Mouse (Mus musculus): ENCODE measurements around the gene Nckipsd.

Gene Nckipsd

GRCm38 (mm10) chr9:108798508-108799075 is 9.6 kb upstream of the Nckipsd start:
- DNase-seq (ENCODE audit: extremely low read depth, insufficient read length, low spot score) = no peak

- no peak for DNase-seq (ENCODE audit: extremely low read depth, insufficient read length, low spot score)
These were observed 8.6 kb upstream of the Nckipsd start for GRCm38 (mm10) chr9:108799564-108799963.

DNA sequence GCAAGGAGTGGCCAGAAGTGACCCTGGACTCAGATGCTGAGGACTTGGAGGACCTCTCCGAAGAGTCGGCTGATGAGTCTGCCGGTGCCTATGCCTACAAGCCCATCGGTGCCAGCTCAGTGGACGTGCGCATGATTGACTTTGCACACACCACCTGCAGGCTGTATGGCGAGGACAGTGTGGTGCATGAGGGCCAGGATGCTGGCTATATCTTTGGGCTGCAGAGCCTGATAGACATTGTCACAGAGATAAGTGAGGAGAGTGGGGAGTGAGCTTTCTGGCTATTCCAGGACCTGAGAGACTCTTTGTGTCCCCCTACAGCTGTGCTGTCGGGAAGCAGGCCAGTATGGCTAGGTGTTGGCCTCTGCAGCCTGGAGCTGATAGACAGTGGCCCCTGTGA is 2.4 kb upstream of the Nckipsd start:
- DNase-seq (ENCODE audit: extremely low read depth, insufficient read length, low spot score) = no peak

DNA sequence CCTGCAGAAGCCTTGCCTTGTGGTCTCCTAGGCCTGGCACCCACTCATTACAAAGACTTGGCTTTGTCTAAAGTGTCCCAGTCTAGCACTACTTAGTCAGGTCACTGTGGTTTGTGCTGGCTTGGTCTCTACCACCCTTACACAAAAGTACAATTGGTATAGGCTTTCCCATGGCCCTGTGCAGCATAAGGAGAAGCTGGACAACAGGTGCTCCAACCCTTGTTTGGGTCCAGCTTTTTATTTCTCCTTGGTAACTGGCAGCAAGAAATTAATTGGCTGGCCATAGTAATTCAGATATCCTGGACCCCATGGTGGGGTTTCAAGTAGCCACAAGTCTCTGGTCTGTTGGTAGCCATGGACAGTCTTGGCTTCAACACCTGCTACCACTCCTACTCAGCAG is 1.8 kb upstream of the Nckipsd start:
- no peak for DNase-seq (ENCODE audit: extremely low read depth, insufficient read length, low spot score)

GRCm38 (mm10) chr9:108806831-108807230 is 1.3 kb upstream of the Nckipsd start:
- DNase-seq (ENCODE audit: extremely low read depth, insufficient read length, low spot score) = no peak

GRCm38 (mm10) chr9:108807674-108808073 is 494 bp upstream of the Nckipsd start:
- DNase-seq (ENCODE audit: extremely low read depth, insufficient read length, low spot score) = no peak

- no peak for DNase-seq (ENCODE audit: extremely low read depth, insufficient read length, low spot score)
These were observed 1.0 kb downstream of the Nckipsd start for GRCm38 (mm10) chr9:108809188-108809587.

DNA sequence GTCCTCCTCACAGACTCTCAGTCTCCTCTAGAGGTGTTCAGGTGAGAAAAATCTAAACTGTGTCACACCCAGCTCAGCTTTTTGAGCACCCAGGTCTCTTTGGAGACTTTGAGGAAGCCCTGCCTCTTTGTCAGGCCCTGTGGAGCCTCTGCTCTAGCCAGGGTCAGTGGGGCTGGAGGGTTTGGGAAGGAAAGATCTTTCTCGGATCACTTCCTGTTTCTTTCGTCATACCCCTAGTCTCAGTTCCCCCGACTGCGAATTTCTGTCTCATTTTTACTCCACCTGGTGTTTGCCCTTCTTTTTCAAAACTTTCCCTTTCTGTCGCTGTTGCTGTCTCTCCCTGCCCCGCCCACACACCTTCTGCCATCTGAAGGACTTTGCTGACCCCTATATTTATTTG is 1.6 kb downstream of the Nckipsd start:
- no peak for DNase-seq (ENCODE audit: extremely low read depth, insufficient read length, low spot score)

- no peak for DNase-seq (ENCODE audit: extremely low read depth, insufficient read length, low spot score)
These were observed 2.3 kb downstream of the Nckipsd start for GRCm38 (mm10) chr9:108810516-108810915.

DNA sequence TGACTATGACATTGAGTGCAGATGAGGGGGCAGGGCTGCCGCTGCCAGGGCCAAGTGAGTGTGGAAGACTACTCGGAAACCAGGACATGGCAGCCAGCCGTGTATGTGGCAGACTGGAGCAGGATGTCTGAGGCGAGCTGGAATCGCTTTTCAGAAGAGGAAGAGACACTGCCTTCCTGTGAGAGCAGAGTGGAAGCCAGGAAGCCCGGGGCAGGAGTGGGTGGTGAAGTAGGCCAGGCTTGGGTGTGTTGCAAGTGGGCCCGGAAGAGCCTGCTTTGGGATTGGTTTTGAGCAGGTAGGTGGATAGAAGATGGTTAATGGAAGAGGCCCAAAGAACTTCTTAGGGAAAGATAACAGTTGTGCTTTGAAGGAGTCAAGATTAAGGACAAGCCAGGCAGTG is 7.4 kb downstream of the Nckipsd start:
- no peak for DNase-seq (ENCODE audit: extremely low read depth, insufficient read length, low spot score)

DNA sequence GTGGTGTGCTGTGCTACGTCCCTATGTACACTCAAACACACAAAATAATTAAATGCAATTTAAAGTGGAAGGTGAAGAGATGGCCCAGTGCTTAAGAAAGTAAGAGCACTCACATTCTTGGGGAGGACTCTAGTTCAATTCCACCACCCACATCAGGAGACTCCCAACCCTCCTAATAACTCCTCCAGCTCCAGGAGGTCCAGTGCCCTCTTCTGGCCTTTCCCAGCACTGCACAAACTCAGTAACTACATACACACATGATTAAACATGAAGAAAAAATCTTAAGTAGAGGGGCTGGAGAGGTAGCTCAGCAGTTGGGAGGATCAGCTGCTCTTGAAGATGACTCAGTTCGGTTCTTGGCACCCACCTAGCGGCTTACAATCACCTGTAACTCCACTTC is 11.3 kb downstream of the Nckipsd start:
- DNase-seq (ENCODE audit: extremely low read depth, insufficient read length, low spot score) = no peak

DNA sequence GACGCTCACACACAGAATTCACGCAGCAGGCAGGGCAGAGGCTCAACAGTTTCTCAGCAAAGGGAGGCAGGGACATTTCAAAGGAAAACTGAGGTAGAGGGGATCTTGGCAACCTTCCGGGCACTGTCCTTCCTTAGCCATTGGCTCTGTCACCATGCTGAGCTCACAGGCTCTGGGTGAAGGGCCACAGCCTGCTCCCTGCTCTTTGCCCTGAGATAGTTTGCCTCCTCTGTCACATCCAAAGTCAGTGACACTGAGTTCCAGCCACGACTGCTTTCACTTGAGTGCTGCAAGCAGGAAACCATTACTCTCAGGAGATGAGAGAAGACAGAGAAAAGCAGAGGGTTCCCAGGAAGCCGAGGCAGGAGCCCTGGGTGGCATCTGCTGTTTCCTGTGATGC is 11.9 kb downstream of the Nckipsd start:
- DNase-seq (ENCODE audit: extremely low read depth, insufficient read length, low spot score) = no peak

GRCm38 (mm10) chr9:108824144-108824685 is 16.0 kb downstream of the Nckipsd start:
- no peak for DNase-seq (ENCODE audit: extremely low read depth, insufficient read length, low spot score)

DNA sequence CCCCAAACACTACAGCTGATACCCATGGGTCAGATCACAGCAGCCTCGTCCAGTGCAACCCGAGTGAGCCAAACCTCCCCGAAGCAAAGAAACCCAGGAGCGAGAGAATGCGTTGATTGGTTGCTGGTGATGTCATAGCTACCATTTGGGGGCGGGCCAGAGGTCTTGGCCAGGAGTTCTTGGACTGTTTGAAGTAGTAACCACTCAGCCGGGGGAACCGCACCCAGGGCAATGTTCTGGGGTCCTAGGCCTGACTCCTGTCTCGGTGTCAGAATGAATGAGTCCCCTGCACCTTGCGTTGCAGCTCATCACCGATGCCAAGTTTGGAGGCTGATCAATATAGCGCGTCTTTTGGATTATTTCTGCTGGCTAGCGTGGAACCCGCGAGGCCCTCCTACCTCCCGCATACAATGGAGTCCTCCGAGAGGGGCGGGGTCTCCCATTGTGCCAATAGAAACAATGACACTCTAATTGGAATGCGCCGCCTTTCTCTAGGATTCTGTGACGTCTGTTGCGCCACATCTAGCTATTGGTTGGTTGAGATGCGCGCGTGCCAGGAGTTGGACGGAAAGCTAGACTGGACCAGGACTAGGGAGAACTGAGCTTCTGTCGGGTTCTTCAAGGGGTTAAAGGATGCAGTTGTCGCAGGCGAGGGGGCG is 16.7 kb downstream of the Nckipsd start:
- no peak for DNase-seq (ENCODE audit: extremely low read depth, insufficient read length, low spot score)

DNA sequence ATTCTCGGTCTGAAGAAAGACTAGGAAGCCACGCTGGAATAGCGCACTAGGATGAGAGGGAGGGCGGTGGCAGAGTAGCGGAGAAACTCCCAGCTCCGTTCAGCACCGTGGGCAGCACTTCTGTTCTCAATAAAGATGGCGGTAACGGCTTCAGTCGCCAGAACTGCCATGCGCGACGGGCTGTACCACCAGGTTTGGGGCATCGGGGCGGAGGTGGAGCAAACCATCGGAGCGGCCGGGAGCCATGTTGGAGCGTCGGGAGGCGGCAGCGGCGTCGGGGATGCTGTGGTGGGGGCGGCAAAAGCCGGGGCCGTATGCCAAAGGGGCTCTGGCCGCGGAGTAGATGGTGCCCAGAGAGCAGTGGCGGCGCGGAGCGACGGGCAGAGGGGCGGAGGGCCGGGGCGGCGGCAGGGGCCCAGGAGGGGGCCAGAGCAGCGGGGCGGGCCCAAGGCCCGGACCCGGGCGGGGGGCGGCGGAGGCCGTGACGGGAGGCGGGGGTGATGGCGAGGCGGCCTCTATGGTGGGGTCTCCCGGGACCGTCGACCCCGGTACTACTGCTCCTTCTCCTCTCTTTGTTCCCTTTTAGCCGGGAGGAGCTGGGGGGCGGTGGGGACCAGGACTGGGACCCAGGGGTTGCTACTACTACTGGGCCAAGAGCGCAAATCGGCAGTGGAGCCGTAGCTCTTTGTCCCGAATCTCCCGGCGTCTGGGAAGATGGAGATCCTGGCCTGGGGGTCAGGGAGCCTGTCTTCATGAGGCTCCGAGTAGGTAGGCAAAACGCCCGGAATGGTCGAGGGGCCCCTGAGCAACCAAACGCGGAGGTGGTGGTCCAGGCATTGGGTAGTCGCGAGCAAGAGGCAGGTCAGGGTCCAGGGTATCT is 17.9 kb downstream of the Nckipsd start, which contains the start of gene Celsr3:
Gene Celsr3, plus strand, starts transcription at position 501 of the 880 bp plus-strand sequence.
- no peak for DNase-seq (ENCODE audit: extremely low read depth, insufficient read length, low spot score)

DNA sequence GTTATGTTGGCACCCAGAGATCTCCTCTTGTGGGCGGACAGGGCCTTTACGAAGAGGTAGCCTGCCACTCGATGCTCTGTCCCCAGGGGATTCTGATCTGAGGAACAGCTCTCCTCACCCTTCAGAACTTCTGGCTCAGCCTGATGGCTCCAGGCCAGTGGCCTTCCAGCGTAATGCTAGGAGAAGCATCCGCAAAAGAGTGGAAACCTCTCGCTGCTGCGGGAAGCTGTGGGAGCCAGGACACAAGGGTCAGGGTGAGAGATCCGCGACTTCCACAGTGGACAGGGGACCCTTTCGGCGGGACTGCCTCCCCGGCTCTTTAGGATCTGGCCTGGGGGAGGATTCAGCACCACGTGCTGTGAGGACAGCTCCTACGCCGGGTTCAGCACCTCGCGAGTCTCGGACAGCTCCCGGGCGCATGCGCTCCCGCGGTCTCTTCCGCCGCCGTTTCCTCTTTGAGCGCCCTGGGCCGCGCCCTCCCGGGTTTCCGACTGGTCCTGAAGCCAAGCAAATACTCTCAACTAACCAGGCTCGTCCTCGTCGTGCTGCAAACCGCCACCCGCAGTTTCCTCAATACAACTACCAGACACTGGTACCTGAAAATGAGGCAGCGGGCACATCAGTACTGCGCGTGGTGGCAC is 18.7 kb downstream of the Nckipsd start:
- no peak for DNase-seq (ENCODE audit: extremely low read depth, insufficient read length, low spot score)

- DNase-seq (ENCODE audit: extremely low read depth, insufficient read length, low spot score) = no peak
These were observed 19.3 kb downstream of the Nckipsd start for GRCm38 (mm10) chr9:108827454-108827853.

DNA sequence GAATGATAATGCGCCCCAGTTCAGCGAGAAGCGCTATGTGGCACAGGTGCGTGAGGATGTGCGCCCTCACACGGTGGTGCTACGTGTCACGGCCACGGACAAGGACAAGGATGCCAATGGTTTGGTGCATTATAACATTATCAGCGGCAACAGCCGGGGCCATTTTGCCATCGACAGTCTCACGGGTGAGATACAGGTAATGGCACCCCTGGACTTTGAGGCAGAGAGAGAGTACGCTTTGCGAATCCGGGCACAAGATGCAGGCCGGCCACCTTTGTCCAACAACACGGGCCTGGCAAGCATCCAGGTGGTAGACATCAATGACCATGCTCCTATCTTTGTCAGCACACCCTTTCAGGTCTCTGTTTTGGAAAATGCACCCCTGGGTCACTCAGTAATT is 19.7 kb downstream of the Nckipsd start:
- DNase-seq (ENCODE audit: extremely low read depth, insufficient read length, low spot score) = no peak

- DNase-seq (ENCODE audit: extremely low read depth, insufficient read length, low spot score) = no peak
These were observed 23.5 kb downstream of the Nckipsd start for GRCm38 (mm10) chr9:108831637-108832036.

DNA sequence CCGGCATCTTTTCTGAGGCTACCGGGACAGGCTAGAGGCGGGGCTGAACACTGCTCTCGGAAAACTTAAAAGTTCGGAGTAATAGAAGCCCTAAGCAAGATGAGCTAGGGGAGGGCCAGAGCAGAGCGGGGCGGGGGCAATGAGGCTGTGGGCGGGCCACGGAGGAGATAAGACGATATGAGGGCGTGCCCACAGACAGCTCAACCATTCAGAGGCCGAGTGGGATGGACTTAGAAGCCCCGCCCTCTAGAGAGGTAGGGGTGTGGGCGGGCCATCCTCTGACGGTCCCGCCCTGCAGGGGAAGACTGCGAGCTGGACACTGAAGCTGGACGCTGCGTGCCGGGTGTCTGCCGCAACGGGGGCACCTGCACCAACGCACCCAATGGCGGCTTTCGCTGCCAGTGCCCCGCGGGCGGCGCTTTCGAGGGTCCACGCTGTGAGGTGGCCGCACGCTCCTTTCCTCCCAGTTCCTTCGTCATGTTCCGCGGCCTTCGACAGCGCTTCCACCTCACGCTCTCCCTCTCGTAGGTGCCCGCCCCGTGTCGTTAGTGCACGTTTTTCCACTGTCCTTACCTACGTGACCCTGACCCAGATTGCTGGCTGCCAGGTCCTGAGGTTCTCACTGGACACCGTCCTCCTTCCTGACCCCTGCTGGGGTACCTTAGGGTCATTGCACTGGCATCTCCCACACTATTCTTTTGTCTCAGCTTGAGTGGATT is 24.4 kb downstream of the Nckipsd start:
- DNase-seq (ENCODE audit: extremely low read depth, insufficient read length, low spot score) = no peak
